Mouse (Mus musculus): Measurements from ENCODE around the gene Lhx6. TPM values are rescaled to one million over a fixed set of nuclear protein-coding genes. Genes with fewer than 3 reads are reported as not detected.

The Lhx6 gene
- polyA plus RNA-seq, 1 experiment from 2014 or later, result 1.0 TPM

GRCm38 (mm10) chr2:36104436-36104955, 712 bp downstream of the Lhx6 start:
- WGBS, result under 1% methylated on average over 32 of the region's 32 CpGs
- Histone ChIP-seq H3K27me3 (peaks cover 100% of the 10 kb centered on the region), H3K4me2 (peak overlapping the region; percentile 68), H3K9ac (replicated peaks) (0 out of 2 replicates have a peak overlapping the region, but pooled peaks have one; percentile 31), H3K36me3 (no peaks in the 10 kb centered on the region), H3K4me1 (replicated peaks) (peaks cover 40% of the 10 kb centered on the region), H3K9me3 (no peaks in the 10 kb centered on the region), H3K27ac (no peak overlapping the region), H3K4me3 (replicated peaks) (peak overlapping the region; percentile 40)
- ATAC-seq (ENCODE audit: insufficient number of reproducible peaks, insufficient read depth, low FRiP score, low TSS enrichment, low read depth), result no peak

- WGBS, result under 1% methylated on average over 38 of the region's 38 CpGs
- no peak for ATAC-seq (ENCODE audit: insufficient number of reproducible peaks, insufficient read depth, low FRiP score, low TSS enrichment, low read depth)
- Histone ChIP-seq H3K36me3 (no peaks in the 10 kb centered on the region), H3K9ac (replicated peaks) (no peak overlapping the region; the same call in 1 of the 2 replicates), H3K4me3 (replicated peaks) (peak overlapping the region; percentile 40), H3K4me1 (replicated peaks) (peaks cover 40% of the 10 kb centered on the region), H3K4me2 (peak overlapping the region; percentile 68), H3K27me3 (peaks cover 100% of the 10 kb centered on the region), H3K9me3 (no peaks in the 10 kb centered on the region), H3K27ac (no peak overlapping the region)
Observed at GRCm38 (mm10) chr2:36103555-36104367, 1.4 kb downstream of the Lhx6 start.

GRCm38 (mm10) chr2:36103069-36103554, 2.1 kb downstream of the Lhx6 start:
- H3K4me3 ChIP-seq (replicated peaks), result peak overlapping the region; percentile 40
- peaks cover 43% of the 10 kb centered on the region for H3K4me1 ChIP-seq (replicated peaks)
- H3K9ac ChIP-seq (replicated peaks), result 0 out of 2 replicates have a peak overlapping the region, but pooled peaks have one; percentile 23
- H3K27me3 ChIP-seq, result peaks cover 100% of the 10 kb centered on the region
- no peaks in the 10 kb centered on the region for H3K36me3 ChIP-seq
- H3K27ac ChIP-seq, result no peak overlapping the region
- no peak for ATAC-seq (ENCODE audit: insufficient number of reproducible peaks, insufficient read depth, low FRiP score, low TSS enrichment, low read depth)
- WGBS, result 2% methylated on average over 21 of the region's 21 CpGs
- H3K9me3 ChIP-seq, result no peaks in the 10 kb centered on the region
- H3K4me2 ChIP-seq, result peak overlapping the region; percentile 68

GRCm38 (mm10) chr2:36102559-36102946, 2.7 kb downstream of the Lhx6 start:
- H3K36me3 ChIP-seq, result no peaks in the 10 kb centered on the region
- WGBS, result 3% methylated on average over 21 of the region's 21 CpGs
- H3K27ac ChIP-seq, result no peak overlapping the region
- H3K4me3 ChIP-seq (replicated peaks), result peak overlapping the region; percentile 40
- no peaks in the 10 kb centered on the region for H3K9me3 ChIP-seq
- peaks cover 44% of the 10 kb centered on the region for H3K4me1 ChIP-seq (replicated peaks)
- H3K27me3 ChIP-seq, result peaks cover 100% of the 10 kb centered on the region
- 0 out of 2 replicates have a peak overlapping the region, but pooled peaks have one; percentile 23 for H3K9ac ChIP-seq (replicated peaks)
- no peak for ATAC-seq (ENCODE audit: insufficient number of reproducible peaks, insufficient read depth, low FRiP score, low TSS enrichment, low read depth)
- peak overlapping the region; percentile 68 for H3K4me2 ChIP-seq

GRCm38 (mm10) chr2:36101866-36102558, 3.2 kb downstream of the Lhx6 start:
- Histone ChIP-seq H3K9ac (replicated peaks) (no peak overlapping the region), H3K4me3 (replicated peaks) (peak overlapping the region; percentile 40), H3K36me3 (no peaks in the 10 kb centered on the region), H3K27ac (no peak overlapping the region), H3K27me3 (peaks cover 100% of the 10 kb centered on the region), H3K4me1 (replicated peaks) (peaks cover 44% of the 10 kb centered on the region), H3K4me2 (peak overlapping the region; percentile 68), H3K9me3 (no peaks in the 10 kb centered on the region)
- no peak for ATAC-seq (ENCODE audit: insufficient number of reproducible peaks, insufficient read depth, low FRiP score, low TSS enrichment, low read depth)
- WGBS, result 3% methylated on average over 28 of the region's 28 CpGs

- Histone ChIP-seq H3K9me3 (no peaks in the 10 kb centered on the region), H3K4me2 (no peak overlapping the region), H3K36me3 (no peaks in the 10 kb centered on the region), H3K9ac (replicated peaks) (no peak overlapping the region), H3K4me1 (replicated peaks) (peaks cover 34% of the 10 kb centered on the region), H3K4me3 (replicated peaks) (no peak overlapping the region), H3K27me3 (peaks cover 100% of the 10 kb centered on the region), H3K27ac (no peak overlapping the region)
- 9% methylated on average over 6 of the region's 6 CpGs for WGBS
- ATAC-seq (ENCODE audit: insufficient number of reproducible peaks, insufficient read depth, low FRiP score, low TSS enrichment, low read depth), result no peak
Observed at GRCm38 (mm10) chr2:36099739-36100138, 5.5 kb downstream of the Lhx6 start.

GRCm38 (mm10) chr2:36098021-36098420, 7.2 kb downstream of the Lhx6 start:
- no peaks in the 10 kb centered on the region for H3K36me3 ChIP-seq
- H3K4me2 ChIP-seq, result no peak overlapping the region
- H3K9me3 ChIP-seq, result no peaks in the 10 kb centered on the region
- ATAC-seq (ENCODE audit: insufficient number of reproducible peaks, insufficient read depth, low FRiP score, low TSS enrichment, low read depth), result no peak
- peaks cover 17% of the 10 kb centered on the region for H3K4me1 ChIP-seq (replicated peaks)
- no peak overlapping the region for H3K4me3 ChIP-seq (replicated peaks)
- 1% methylated on average over 5 of the region's 5 CpGs for WGBS
- peaks cover 100% of the 10 kb centered on the region for H3K27me3 ChIP-seq
- no peak overlapping the region for H3K9ac ChIP-seq (replicated peaks)
- no peak overlapping the region for H3K27ac ChIP-seq

GRCm38 (mm10) chr2:36097129-36097815, 7.9 kb downstream of the Lhx6 start:
- no peak for ATAC-seq (ENCODE audit: insufficient number of reproducible peaks, insufficient read depth, low FRiP score, low TSS enrichment, low read depth)
- H3K4me3 ChIP-seq (replicated peaks), result no peak overlapping the region
- H3K27ac ChIP-seq, result no peak overlapping the region
- H3K9me3 ChIP-seq, result no peaks in the 10 kb centered on the region
- no peak overlapping the region for H3K9ac ChIP-seq (replicated peaks)
- H3K27me3 ChIP-seq, result peaks cover 100% of the 10 kb centered on the region
- H3K36me3 ChIP-seq, result no peaks in the 10 kb centered on the region
- 3% methylated on average over 18 of the region's 18 CpGs for WGBS
- H3K4me1 ChIP-seq (replicated peaks), result peaks cover 9% of the 10 kb centered on the region
- H3K4me2 ChIP-seq, result no peak overlapping the region

GRCm38 (mm10) chr2:36093914-36094475, 11.2 kb downstream of the Lhx6 start:
- no peak overlapping the region for H3K4me2 ChIP-seq
- no peak overlapping the region for H3K27ac ChIP-seq
- no peaks in the 10 kb centered on the region for H3K9me3 ChIP-seq
- ATAC-seq (ENCODE audit: insufficient number of reproducible peaks, insufficient read depth, low FRiP score, low TSS enrichment, low read depth), result no peak
- H3K27me3 ChIP-seq, result peaks cover 100% of the 10 kb centered on the region
- WGBS, result 3% methylated on average over 31 of the region's 31 CpGs
- peak overlapping the region; percentile 23 for H3K4me3 ChIP-seq (replicated peaks)
- H3K9ac ChIP-seq (replicated peaks), result no peak overlapping the region
- H3K4me1 ChIP-seq (replicated peaks), result peaks cover 15% of the 10 kb centered on the region
- H3K36me3 ChIP-seq, result no peaks in the 10 kb centered on the region

GRCm38 (mm10) chr2:36093301-36093700, 11.9 kb downstream of the Lhx6 start:
- peaks cover 14% of the 10 kb centered on the region for H3K4me1 ChIP-seq (replicated peaks)
- no peak overlapping the region for H3K9ac ChIP-seq (replicated peaks)
- H3K4me3 ChIP-seq (replicated peaks), result no peak overlapping the region
- no peak overlapping the region for H3K4me2 ChIP-seq
- peaks cover 99% of the 10 kb centered on the region for H3K27me3 ChIP-seq
- no peaks in the 10 kb centered on the region for H3K36me3 ChIP-seq
- no peaks in the 10 kb centered on the region for H3K9me3 ChIP-seq
- 15% methylated on average over 7 of the region's 7 CpGs for WGBS
- no peak for ATAC-seq (ENCODE audit: insufficient number of reproducible peaks, insufficient read depth, low FRiP score, low TSS enrichment, low read depth)
- H3K27ac ChIP-seq, result no peak overlapping the region

Measured in limb, embryonic 12.5 days (tissue).